Mouse (Mus musculus) midbrain, embryonic 16.5 days (tissue): ENCODE results near the gene Mapk8ip2. TPM values are rescaled to one million over a fixed set of nuclear protein-coding genes. Genes with fewer than 3 reads are reported as not detected.

Source experiments
- ATAC-seq: fragments of 200-750 bp; cut with Nextera tagmentation; 2 replicates; pipeline ENCODE4 v1.8.0; 2017; ENCODE audit warnings: moderate TSS enrichment
- H3K27ac ChIP-seq: fragments of 300-500 bp; sonication (generic); 2 replicates; pipeline ENCODE4 v1.5.1; 2014; ENCODE audit warnings: mild to moderate bottlenecking, low read length, mixed read lengths
- H3K27me3 ChIP-seq: fragments of 300-500 bp; sonication (generic); 2 replicates; pipeline ENCODE4 v1.6.1; 2014; ENCODE audit warnings: low read depth, low read length, mixed read lengths; ENCODE audit not compliant: control insufficient read depth, insufficient read depth
- H3K36me3 ChIP-seq: fragments of 300-500 bp; sonication (generic); 2 replicates; pipeline ENCODE4 v1.6.1; 2014; ENCODE audit warnings: mild to moderate bottlenecking, low read length, moderate library complexity, mixed read lengths; ENCODE audit not compliant: control insufficient read depth, insufficient read depth
- H3K4me1 ChIP-seq: fragments of 300-500 bp; sonication (generic); 2 replicates; pipeline ENCODE4 v1.6.1; 2014; ENCODE audit warnings: mild to moderate bottlenecking, low read length, mixed read lengths; ENCODE audit not compliant: control insufficient read depth, insufficient read depth
- H3K4me2 ChIP-seq: fragments of 300-500 bp; sonication (generic); 2 replicates; pipeline ENCODE4 v1.6.1; 2014; ENCODE audit warnings: mild to moderate bottlenecking, low read length, mixed read lengths
- H3K4me3 ChIP-seq: fragments of 300-500 bp; sonication (generic); 2 replicates; pipeline ENCODE4 v1.5.1; 2014; ENCODE audit warnings: low read depth, mild to moderate bottlenecking, low read length, moderate library complexity, mixed read lengths
- H3K9ac ChIP-seq: fragments of 300-500 bp; sonication (generic); 2 replicates; pipeline ENCODE4 v1.6.1; 2014; ENCODE audit warnings: low read depth, low read length, mixed read lengths
- H3K9me3 ChIP-seq: fragments of 300-500 bp; sonication (generic); replicated peaks from 2 replicates; pipeline ENCODE4 v1.6.1; 2014; ENCODE audit warnings: mild to moderate bottlenecking, low read length, mixed read lengths; ENCODE audit not compliant: control insufficient read depth, poor library complexity, severe bottlenecking
- WGBS: fragments of 180-500 bp; shearing (Covaris S2); extraction: QIAGEN DNeasy Blood & Tissue Kit; methylation state at CpG from one replicate; pipeline ENCODE4 v1.1.7; 2014; 5-methylcytosine and 5-hydroxymethylcytosine counted together
- polyA plus RNA-seq: library from polyadenylated mRNA; unstranded; fragments of >200 nt; fragmentation: Nextera tagmentation; extraction: Ambion mirVana; gene quantifications from 2 replicates; pipeline ENCODE4 v1.2.1, GENCODE M21; 2015

Mapk8ip2 gene
- polyA plus RNA-seq, 1 experiment from 2014 or later = 84.4 TPM

GRCm38 (mm10) chr15:89434136-89434535, 19.6 kb upstream of the Mapk8ip2 start:
- Histone ChIP-seq H3K27me3 (no peaks in the 10 kb centered on the region), H3K9me3 (no peaks in the 10 kb centered on the region), H3K9ac (no peak overlapping the region), H3K36me3 (no peaks in the 10 kb centered on the region), H3K4me1 (peaks cover 2% of the 10 kb centered on the region), H3K4me2 (no peak overlapping the region), H3K27ac (no peak overlapping the region), H3K4me3 (no peak overlapping the region)
- 73% methylated on average over 3 of the region's 3 CpGs for WGBS
- ATAC-seq = no peak

- no peak for ATAC-seq
- Histone ChIP-seq H3K9me3 (no peaks in the 10 kb centered on the region), H3K27me3 (no peaks in the 10 kb centered on the region), H3K4me1 (peaks cover 2% of the 10 kb centered on the region; the same call in 1 of the 2 replicates), H3K9ac (no peak overlapping the region), H3K4me3 (no peak overlapping the region), H3K27ac (no peak overlapping the region), H3K4me2 (no peak overlapping the region), H3K36me3 (no peaks in the 10 kb centered on the region)
- 92% methylated on average over 5 of the region's 5 CpGs for WGBS
Measured at GRCm38 (mm10) chr15:89435878-89436277, 17.8 kb upstream of the Mapk8ip2 start.

GRCm38 (mm10) chr15:89442486-89443070, 11.1 kb upstream of the Mapk8ip2 start:
- Histone ChIP-seq H3K27ac (no peak overlapping the region), H3K4me1 (no peaks in the 10 kb centered on the region), H3K4me3 (no peak overlapping the region), H3K27me3 (no peaks in the 10 kb centered on the region), H3K9ac (no peak overlapping the region), H3K9me3 (no peaks in the 10 kb centered on the region), H3K4me2 (no peak overlapping the region), H3K36me3 (0 out of 2 replicates have a peak, but pooled peaks cover 3% of the 10 kb centered on the region)
- no peak for ATAC-seq
- 38% methylated on average over 8 of the region's 8 CpGs for WGBS

- Histone ChIP-seq H3K27ac (peak overlapping the region; percentile 90), H3K36me3 (peaks cover 16% of the 10 kb centered on the region), H3K4me2 (peak overlapping the region; percentile 98), H3K4me1 (peaks cover 23% of the 10 kb centered on the region), H3K27me3 (no peaks in the 10 kb centered on the region), H3K9ac (peak overlapping the region; percentile 85), H3K4me3 (peak overlapping the region; percentile 73), H3K9me3 (no peaks in the 10 kb centered on the region)
- peak; percentile 72 for ATAC-seq
- 4% methylated on average over 24 of the region's 24 CpGs for WGBS
Measured at GRCm38 (mm10) chr15:89452906-89453864, 528 bp upstream of the Mapk8ip2 start.

GRCm38 (mm10) chr15:89454857-89455256, 1.1 kb downstream of the Mapk8ip2 start:
- no peak for ATAC-seq
- Histone ChIP-seq H3K4me3 (peak overlapping the region; percentile 73), H3K9me3 (no peaks in the 10 kb centered on the region), H3K27ac (peak overlapping the region; percentile 90), H3K4me2 (peak overlapping the region; percentile 98), H3K9ac (peak overlapping the region; percentile 85), H3K27me3 (no peaks in the 10 kb centered on the region), H3K36me3 (peaks cover 26% of the 10 kb centered on the region), H3K4me1 (peaks cover 23% of the 10 kb centered on the region)
- WGBS = 13% methylated on average over 4 of the region's 6 CpGs

GRCm38 (mm10) chr15:89455642-89456041, 1.9 kb downstream of the Mapk8ip2 start:
- Histone ChIP-seq H3K27ac (no peak overlapping the region), H3K4me1 (peaks cover 23% of the 10 kb centered on the region), H3K4me2 (peak overlapping the region; percentile 98), H3K9me3 (no peaks in the 10 kb centered on the region), H3K36me3 (peaks cover 32% of the 10 kb centered on the region), H3K4me3 (peak overlapping the region; percentile 73), H3K27me3 (no peaks in the 10 kb centered on the region), H3K9ac (peak overlapping the region; percentile 85)
- no peak for ATAC-seq
- WGBS = 80% methylated on average over 6 of the region's 6 CpGs

GRCm38 (mm10) chr15:89458942-89459341, 5.2 kb downstream of the Mapk8ip2 start:
- Histone ChIP-seq H3K36me3 (peaks cover 48% of the 10 kb centered on the region), H3K9me3 (no peaks in the 10 kb centered on the region), H3K9ac (no peak overlapping the region), H3K4me3 (no peak overlapping the region), H3K4me2 (no peak overlapping the region), H3K4me1 (peaks cover 14% of the 10 kb centered on the region), H3K27me3 (no peaks in the 10 kb centered on the region), H3K27ac (no peak overlapping the region)
- 92% methylated on average over 15 of the region's 15 CpGs for WGBS
- no peak for ATAC-seq

GRCm38 (mm10) chr15:89459821-89460220, 6.1 kb downstream of the Mapk8ip2 start:
- no peak overlapping the region for H3K4me3 ChIP-seq
- no peak for ATAC-seq
- H3K27me3 ChIP-seq = no peaks in the 10 kb centered on the region
- H3K4me1 ChIP-seq = peaks cover 12% of the 10 kb centered on the region
- H3K27ac ChIP-seq = no peak overlapping the region
- H3K9me3 ChIP-seq = no peaks in the 10 kb centered on the region
- no peak overlapping the region for H3K9ac ChIP-seq
- H3K4me2 ChIP-seq = no peak overlapping the region
- WGBS = 95% methylated on average over 7 of the region's 7 CpGs
- H3K36me3 ChIP-seq = peaks cover 48% of the 10 kb centered on the region

- Histone ChIP-seq H3K9me3 (no peaks in the 10 kb centered on the region), H3K4me1 (peaks cover 10% of the 10 kb centered on the region), H3K36me3 (peaks cover 48% of the 10 kb centered on the region), H3K9ac (no peak overlapping the region), H3K4me2 (no peak overlapping the region), H3K27me3 (no peaks in the 10 kb centered on the region), H3K4me3 (no peak overlapping the region), H3K27ac (no peak overlapping the region)
- ATAC-seq = no peak
- 76% methylated on average over 10 of the region's 10 CpGs for WGBS
Measured at GRCm38 (mm10) chr15:89460298-89460697, 6.6 kb downstream of the Mapk8ip2 start.
